Mouse (Mus musculus): ENCODE results near the gene Mef2d. TPM values are rescaled to one million over a fixed set of nuclear protein-coding genes. Genes with fewer than 3 reads are reported as not detected.

The Mef2d gene
- polyA plus RNA-seq, 1 experiment = 119 TPM

GRCm38 (mm10) chr3:88140903-88141430, 1.2 kb upstream of the Mef2d start:
- peaks cover 1% of the 10 kb centered on the region; the same call in 1 of the 2 replicates for H3K36me3 ChIP-seq (ENCODE audit: control insufficient read depth, insufficient read depth, low read length)
- 9% methylated on average over 6 of the region's 6 CpGs for WGBS
- H3K4me3 ChIP-seq (ENCODE audit: extremely low read depth, insufficient read depth, insufficient read length) = peak overlapping the region; percentile 70; the same call in 1 of the 2 replicates
- H3K27ac ChIP-seq (ENCODE audit: insufficient read depth, low read length) = peak overlapping the region; percentile 99
- H3K27me3 ChIP-seq (ENCODE audit: control insufficient read depth, insufficient read depth, low read length) = no peaks in the 10 kb centered on the region
- DNase-seq (ENCODE audit: low read depth in 1 of 2, low spot score in 2 of 2) = no peak
- H3K4me1 ChIP-seq (ENCODE audit: control insufficient read depth, insufficient read depth, insufficient read length) = peaks cover 40% of the 10 kb centered on the region
- no peak for TF ChIP-seq CTCF (IDR thresholded peaks at IDR 0.05; ENCODE audit: extremely low read depth, insufficient read depth, insufficient read length, insufficient replicate concordance)
- TF ChIP-seq POLR2A (IDR thresholded peaks at IDR 0.05; ENCODE audit: low read depth, low read length) = no peak

GRCm38 (mm10) chr3:88141439-88141786, 759 bp upstream of the Mef2d start:
- peak in 1 of 2 experiments; percentile 65 for DNase-seq (ENCODE audit: low read depth in 1 of 2, low spot score in 2 of 2)
- Histone ChIP-seq H3K4me3 (ENCODE audit: extremely low read depth, insufficient read depth, insufficient read length) (peak overlapping the region; percentile 70), H3K36me3 (ENCODE audit: control insufficient read depth, insufficient read depth, low read length) (peaks cover 1% of the 10 kb centered on the region; the same call in 1 of the 2 replicates), H3K27ac (ENCODE audit: insufficient read depth, low read length) (peak overlapping the region; percentile 99), H3K27me3 (ENCODE audit: control insufficient read depth, insufficient read depth, low read length) (no peaks in the 10 kb centered on the region), H3K4me1 (ENCODE audit: control insufficient read depth, insufficient read depth, insufficient read length) (peaks cover 44% of the 10 kb centered on the region)
- TF ChIP-seq POLR2A (IDR thresholded peaks at IDR 0.05; ENCODE audit: low read depth, low read length) = peak; percentile 6; the same call in 1 of the 2 replicates
- no peak for TF ChIP-seq CTCF (IDR thresholded peaks at IDR 0.05; ENCODE audit: extremely low read depth, insufficient read depth, insufficient read length, insufficient replicate concordance)
- whole genome bisulfite sequencing = 3% methylated on average over 9 of the region's 9 CpGs

- DNase-seq (ENCODE audit: low read depth in 1 of 2, low spot score in 2 of 2) = no peak
- under 1% methylated on average over 52 of the region's 57 CpGs for WGBS
- Histone ChIP-seq H3K4me3 (ENCODE audit: extremely low read depth, insufficient read depth, insufficient read length) (peak overlapping the region; percentile 88), H3K27ac (ENCODE audit: insufficient read depth, low read length) (peak overlapping the region; percentile 98), H3K36me3 (ENCODE audit: control insufficient read depth, insufficient read depth, low read length) (peaks cover 1% of the 10 kb centered on the region; the same call in 1 of the 2 replicates), H3K4me1 (ENCODE audit: control insufficient read depth, insufficient read depth, insufficient read length) (peaks cover 54% of the 10 kb centered on the region), H3K27me3 (ENCODE audit: control insufficient read depth, insufficient read depth, low read length) (no peaks in the 10 kb centered on the region)
- TF ChIP-seq CTCF (IDR thresholded peaks at IDR 0.05; ENCODE audit: extremely low read depth, insufficient read depth, insufficient read length, insufficient replicate concordance) (no peak), POLR2A (IDR thresholded peaks at IDR 0.05; ENCODE audit: low read depth, low read length) (no peak)
Measured at GRCm38 (mm10) chr3:88142546-88142915, 359 bp downstream of the Mef2d start.

- DNase-seq (ENCODE audit: low read depth in 1 of 2, low spot score in 2 of 2) = peak in 1 of 2 experiments; percentile 35
- H3K27ac ChIP-seq (ENCODE audit: insufficient read depth, low read length) = peak overlapping the region; percentile 98
- H3K4me3 ChIP-seq (ENCODE audit: extremely low read depth, insufficient read depth, insufficient read length) = peak overlapping the region; percentile 88
- under 1% methylated on average over 33 of the region's 33 CpGs for WGBS
- peaks cover 60% of the 10 kb centered on the region for H3K4me1 ChIP-seq (ENCODE audit: control insufficient read depth, insufficient read depth, insufficient read length)
- H3K36me3 ChIP-seq (ENCODE audit: control insufficient read depth, insufficient read depth, low read length) = peaks cover 1% of the 10 kb centered on the region; the same call in 1 of the 2 replicates
- no peak for TF ChIP-seq CTCF (IDR thresholded peaks at IDR 0.05; ENCODE audit: extremely low read depth, insufficient read depth, insufficient read length, insufficient replicate concordance)
- no peak; the same call in 1 of the 2 replicates for TF ChIP-seq POLR2A (IDR thresholded peaks at IDR 0.05; ENCODE audit: low read depth, low read length)
- no peaks in the 10 kb centered on the region for H3K27me3 ChIP-seq (ENCODE audit: control insufficient read depth, insufficient read depth, low read length)
Measured at GRCm38 (mm10) chr3:88142916-88143771, 972 bp downstream of the Mef2d start.

GRCm38 (mm10) chr3:88143961-88144486, 1.9 kb downstream of the Mef2d start:
- Histone ChIP-seq H3K27me3 (ENCODE audit: control insufficient read depth, insufficient read depth, low read length) (no peaks in the 10 kb centered on the region), H3K36me3 (ENCODE audit: control insufficient read depth, insufficient read depth, low read length) (peaks cover 1% of the 10 kb centered on the region; the same call in 1 of the 2 replicates), H3K27ac (ENCODE audit: insufficient read depth, low read length) (peak overlapping the region; percentile 98), H3K4me3 (ENCODE audit: extremely low read depth, insufficient read depth, insufficient read length) (peak overlapping the region; percentile 88), H3K4me1 (ENCODE audit: control insufficient read depth, insufficient read depth, insufficient read length) (peaks cover 68% of the 10 kb centered on the region)
- WGBS = 4% methylated on average over 5 of the region's 5 CpGs
- DNase-seq (ENCODE audit: low read depth in 1 of 2, low spot score in 2 of 2) = peak in 1 of 2 experiments; percentile 51
- no peak for TF ChIP-seq POLR2A (IDR thresholded peaks at IDR 0.05; ENCODE audit: low read depth, low read length)
- no peak for TF ChIP-seq CTCF (IDR thresholded peaks at IDR 0.05; ENCODE audit: extremely low read depth, insufficient read depth, insufficient read length, insufficient replicate concordance)

GRCm38 (mm10) chr3:88144648-88145410, 2.7 kb downstream of the Mef2d start:
- TF ChIP-seq POLR2A (IDR thresholded peaks at IDR 0.05; ENCODE audit: low read depth, low read length) (no peak), CTCF (IDR thresholded peaks at IDR 0.05; ENCODE audit: extremely low read depth, insufficient read depth, insufficient read length, insufficient replicate concordance) (no peak)
- peak overlapping the region; percentile 98 for H3K27ac ChIP-seq (ENCODE audit: insufficient read depth, low read length)

More at GRCm38 (mm10) chr3:88144648-88145410, 2.7 kb downstream of the Mef2d start:
- peaks cover 69% of the 10 kb centered on the region for H3K4me1 ChIP-seq (ENCODE audit: control insufficient read depth, insufficient read depth, insufficient read length)
- WGBS = 55% methylated on average over 6 of the region's 6 CpGs
- peaks cover 1% of the 10 kb centered on the region; the same call in 1 of the 2 replicates for H3K36me3 ChIP-seq (ENCODE audit: control insufficient read depth, insufficient read depth, low read length)
- no peak for DNase-seq (ENCODE audit: low read depth in 1 of 2, low spot score in 2 of 2)
- H3K4me3 ChIP-seq (ENCODE audit: extremely low read depth, insufficient read depth, insufficient read length) = peak overlapping the region; percentile 88
- H3K27me3 ChIP-seq (ENCODE audit: control insufficient read depth, insufficient read depth, low read length) = no peaks in the 10 kb centered on the region

Data from spleen, adult 2 months (tissue).